19 mouse cellular contexts compared by ENCODE assay signal in genomic region chr13:31761057-31761456, GRCm38 (mm10). TPM values are rescaled to one million over a fixed set of nuclear protein-coding genes. Genes with fewer than 3 reads are reported as not detected.
"Had no signal": no experiment of that assay in that cellular context is flagged by ENCODE, and none has a peak within 500 bp of the region (broad histone marks: within the 10 kb centered on the region; RNA-seq: fewer than 3 reads in every experiment).

No protein-coding gene starts in this region.

- DNase-seq: kidney, adult 8-10 months; left cerebral cortex, postnatal 4 days; lung, embryonic 14.5 days; lung, postnatal 10 days; lung, postnatal 4 days; midbrain, embryonic 14.5 days; retina, postnatal 1 day; right cerebral cortex, postnatal 4 days; spleen, adult 18-20 months; thymus, adult 18-20 months; thymus, postnatal 14 days had no signal

- ATAC-seq: liver, embryonic 12.5 days had no signal

- H3K36me3 ChIP-seq: intestine, embryonic 15.5 days; liver, embryonic 12.5 days; midbrain, embryonic 10.5 days; neural tube, embryonic 12.5 days had no signal

- H3K4me3 ChIP-seq: intestine, embryonic 15.5 days; layer of hippocampus, adult 2 months; liver, embryonic 12.5 days; midbrain, embryonic 10.5 days; myocyte; neural tube, embryonic 12.5 days had no signal

- H3K9me3 ChIP-seq: intestine, embryonic 15.5 days; liver, embryonic 12.5 days; midbrain, embryonic 10.5 days; neural tube, embryonic 12.5 days had no signal

- H3K4me1 ChIP-seq: intestine, embryonic 15.5 days; liver, embryonic 12.5 days had no signal

- H3K27ac ChIP-seq: intestine, embryonic 15.5 days; layer of hippocampus, adult 2 months; liver, embryonic 12.5 days; midbrain, embryonic 10.5 days; neural tube, embryonic 12.5 days had no signal

- H3K9ac ChIP-seq: intestine, embryonic 15.5 days; liver, embryonic 12.5 days; lung, embryonic 14.5 days; neural tube, embryonic 12.5 days had no signal

- H3K27me3 ChIP-seq: intestine, embryonic 15.5 days; liver, embryonic 12.5 days; neural tube, embryonic 12.5 days had no signal

- H3K4me2 ChIP-seq: intestine, embryonic 15.5 days; liver, embryonic 12.5 days; lung, embryonic 14.5 days; neural tube, embryonic 12.5 days had no signal

RNA-seq across cellular contexts. Expression of gene Foxc1, which starts 45.4 kb away (rescaled TPM):
- total RNA-seq: neutrophil, adult 5-6 weeks had no signal
- polyA plus RNA-seq: liver, embryonic 16.5 days had no signal
